8 mouse cellular contexts compared by ENCODE assay signal in genomic region chr13:36578569-36579333, GRCm38 (mm10).
DNase-seq lines count a peak whose midpoint lies in the region; ATAC-seq and TF ChIP-seq lines count a peak whose summit lies in the region.

No protein-coding gene starts in this region.

- ATAC-seq in erythroblast, adult 5-6 weeks (replicated peaks; ENCODE audit: low FRiP score, poor library complexity, severe bottlenecking): no peak
- peak; percentile 84 for ATAC-seq in heart, embryonic 12.5 days (ENCODE audit: insufficient number of reproducible peaks, low FRiP score)
- ATAC-seq in kidney, embryonic 16.5 days (ENCODE audit: low FRiP score, low TSS enrichment): peak; percentile 97
- ATAC-seq in limb, embryonic 14.5 days (ENCODE audit: low FRiP score, low read depth): peak; percentile 98
- peak; percentile 98 for ATAC-seq in midbrain, postnatal 0 days (ENCODE audit: low FRiP score)

- DNase-seq in fibroblast of lung, adult 2 months (ENCODE audit: low read depth): peak; percentile 19
- peak; percentile 84 for DNase-seq in limb, embryonic 14.5 days (ENCODE audit: low spot score)
- peak; percentile 94 for DNase-seq in midbrain, postnatal 0 days (ENCODE audit: low spot score)
- peak; percentile 78 for DNase-seq in testis, postnatal 10 days (ENCODE audit: low spot score)

- H3K9ac ChIP-seq in heart, embryonic 12.5 days: peak overlapping the region; percentile 56
- H3K9ac ChIP-seq in kidney, embryonic 16.5 days (replicated peaks; ENCODE audit: low read length): peak overlapping the region; percentile 72
- H3K9ac ChIP-seq in limb, embryonic 14.5 days (ENCODE audit: low read depth, low read length, severe bottlenecking): peak overlapping the region; percentile 53
- peak overlapping the region; percentile 51 for H3K9ac ChIP-seq in midbrain, postnatal 0 days (replicated peaks; ENCODE audit: low read length, poor library complexity, severe bottlenecking)

- H3K4me3 ChIP-seq in erythroblast, embryonic 14.5 days (replicated peaks): peak overlapping the region; percentile 41
- peak overlapping the region; percentile 46 for H3K4me3 ChIP-seq in heart, embryonic 12.5 days
- peak overlapping the region; percentile 58 for H3K4me3 ChIP-seq in kidney, embryonic 16.5 days (ENCODE audit: low read length)
- peak overlapping the region; percentile 45 for H3K4me3 ChIP-seq in limb, embryonic 14.5 days (replicated peaks; ENCODE audit: low read length)
- H3K4me3 ChIP-seq in midbrain, postnatal 0 days (ENCODE audit: low read depth, low read length): peak overlapping the region; percentile 41

- no peaks in the 10 kb centered on the region for H3K36me3 ChIP-seq in erythroblast, embryonic 14.5 days (ENCODE audit: control insufficient read depth)
- H3K36me3 ChIP-seq in heart, embryonic 12.5 days: no peaks in the 10 kb centered on the region
- H3K36me3 ChIP-seq in kidney, embryonic 16.5 days (ENCODE audit: insufficient read depth, low read length): no peaks in the 10 kb centered on the region
- no peaks in the 10 kb centered on the region for H3K36me3 ChIP-seq in limb, embryonic 14.5 days (ENCODE audit: control insufficient read depth, insufficient read depth, low read length)
- no peaks in the 10 kb centered on the region for H3K36me3 ChIP-seq in midbrain, postnatal 0 days (ENCODE audit: insufficient read depth, low read length)

- H3K27me3 ChIP-seq in erythroblast, embryonic 14.5 days (ENCODE audit: control insufficient read depth): peaks cover 2% of the 10 kb centered on the region; the same call in 1 of the 2 replicates
- H3K27me3 ChIP-seq in heart, embryonic 12.5 days (replicated peaks): 0 out of 2 replicates have a peak, but pooled peaks cover 8% of the 10 kb centered on the region
- H3K27me3 ChIP-seq in kidney, embryonic 16.5 days (ENCODE audit: insufficient read depth, low read length): no peaks in the 10 kb centered on the region
- no peaks in the 10 kb centered on the region for H3K27me3 ChIP-seq in limb, embryonic 14.5 days (ENCODE audit: control insufficient read depth, insufficient read depth, low read length)
- no peaks in the 10 kb centered on the region for H3K27me3 ChIP-seq in midbrain, postnatal 0 days (ENCODE audit: insufficient read depth, low read length)

- H3K4me2 ChIP-seq in heart, embryonic 12.5 days: peak overlapping the region; percentile 68
- peak overlapping the region; percentile 73 for H3K4me2 ChIP-seq in kidney, embryonic 16.5 days (replicated peaks; ENCODE audit: low read depth, low read length)
- peak overlapping the region; percentile 57 for H3K4me2 ChIP-seq in limb, embryonic 14.5 days (replicated peaks; ENCODE audit: low read depth, low read length, severe bottlenecking)
- peak overlapping the region; percentile 61 for H3K4me2 ChIP-seq in midbrain, postnatal 0 days (ENCODE audit: low read depth, low read length, poor library complexity, severe bottlenecking)

- no peak overlapping the region for H3K27ac ChIP-seq in heart, embryonic 12.5 days (ENCODE audit: poor library complexity, severe bottlenecking)
- H3K27ac ChIP-seq in kidney, embryonic 16.5 days (ENCODE audit: low read length): no peak overlapping the region
- H3K27ac ChIP-seq in limb, embryonic 14.5 days (replicated peaks; ENCODE audit: low read depth, low read length): no peak overlapping the region; the same call in 1 of the 2 replicates
- H3K27ac ChIP-seq in midbrain, postnatal 0 days (ENCODE audit: low read depth, low read length): peak overlapping the region; percentile 77

- no peaks in the 10 kb centered on the region for H3K9me3 ChIP-seq in erythroblast, embryonic 14.5 days (ENCODE audit: control insufficient read depth, low read length)
- H3K9me3 ChIP-seq in heart, embryonic 12.5 days (replicated peaks): no peaks in the 10 kb centered on the region
- H3K9me3 ChIP-seq in kidney, embryonic 16.5 days (ENCODE audit: low read length): no peaks in the 10 kb centered on the region
- no peaks in the 10 kb centered on the region for H3K9me3 ChIP-seq in limb, embryonic 14.5 days (ENCODE audit: control insufficient read depth, low read length)
- H3K9me3 ChIP-seq in midbrain, postnatal 0 days (ENCODE audit: low read length): no peaks in the 10 kb centered on the region

- WGBS in heart, embryonic 12.5 days: 1% methylated on average over 41 of the region's 41 CpGs
- 2% methylated on average over 41 of the region's 41 CpGs for WGBS in kidney, embryonic 16.5 days
- 2% methylated on average over 33 of the region's 41 CpGs for WGBS in limb, embryonic 14.5 days
- WGBS in midbrain, postnatal 0 days: 3% methylated on average over 40 of the region's 41 CpGs

- no peaks in the 10 kb centered on the region for H3K4me1 ChIP-seq in erythroblast, embryonic 14.5 days (ENCODE audit: control insufficient read depth)
- H3K4me1 ChIP-seq in heart, embryonic 12.5 days (replicated peaks): peaks cover 20% of the 10 kb centered on the region
- H3K4me1 ChIP-seq in kidney, embryonic 16.5 days (ENCODE audit: insufficient read depth, low read length): peaks cover 13% of the 10 kb centered on the region
- H3K4me1 ChIP-seq in limb, embryonic 14.5 days (ENCODE audit: control insufficient read depth, insufficient read depth, low read length): peaks cover 23% of the 10 kb centered on the region
- peaks cover 12% of the 10 kb centered on the region for H3K4me1 ChIP-seq in midbrain, postnatal 0 days (ENCODE audit: insufficient read depth, low read length)

- 0 out of 2 replicates have a peak, but pooled peaks have one; percentile 17 for TF ChIP-seq POLR2A in limb, embryonic 14.5 days (IDR thresholded peaks at IDR 0.05; ENCODE audit: borderline replicate concordance, extremely low read depth, insufficient read depth, insufficient read length)

- TF ChIP-seq CTCF in midbrain, postnatal 0 days (IDR thresholded peaks at IDR 0.05): peak; percentile 67

Comparison
In these comparisons a context has a peak if more than half of its experiments do, and no peak if none do; other contexts are left out.
1. DNase-seq: peak in every context shown above with its lines; median percentile 94 in midbrain, postnatal 0 days; 84 in limb, embryonic 14.5 days; 78 in testis, postnatal 10 days; 19 in fibroblast of lung, adult 2 months.